Mouse (Mus musculus): ENCODE data around the gene Hist1h4a. TPM values are rescaled to one million over a fixed set of nuclear protein-coding genes. Genes with fewer than 3 reads are reported as not detected.
A peak's percentile ranks its signal among the peaks of the same experiment; 100 is the strongest.
"Not testable (repeated sequence)": the region's sequence is repeated elsewhere in the genome, so short reads cannot be mapped to it uniquely, and the experiment has no call there.

The Hist1h4a gene
- polyA plus RNA-seq, 1 experiment from 2014 or later: 0.38 TPM

GRCm38 (mm10) chr13:23756790-23757189, 4.2 kb downstream of the Hist1h4a start, which contains the start of gene Hist1h4b:
TSS of gene Hist1h4b (plus strand) at chr13:23757013.
- H3K4me2 ChIP-seq (replicated peaks): peak within 1 kb of the TSS; percentile 63
- H3K36me3 ChIP-seq: no peaks in the 10 kb centered on the region
- no peaks in the 10 kb centered on the region for H3K9me3 ChIP-seq
- peak within 1 kb of the TSS; percentile 48 for H3K9ac ChIP-seq (replicated peaks)
- ATAC-seq (replicated peaks): peak; percentile 77
- peaks cover 36% of the 10 kb centered on the region for H3K4me1 ChIP-seq
- peak within 1 kb of the TSS; percentile 90 for H3K27ac ChIP-seq (replicated peaks)
- WGBS: under 1% methylated on average over 19 of the region's 22 CpGs
- peak within 1 kb of the TSS; percentile 42 for H3K4me3 ChIP-seq
- no peaks in the 10 kb centered on the region for H3K27me3 ChIP-seq

GRCm38 (mm10) chr13:23755000-23755399, 6.0 kb downstream of the Hist1h4a start:
- Histone ChIP-seq H3K4me1 (peaks cover 30% of the 10 kb centered on the region), H3K27me3 (no peaks in the 10 kb centered on the region), H3K4me3 (no peak overlapping the region), H3K27ac (replicated peaks) (no peak overlapping the region), H3K36me3 (no peaks in the 10 kb centered on the region), H3K4me2 (replicated peaks) (no peak overlapping the region), H3K9ac (replicated peaks) (no peak overlapping the region), H3K9me3 (no peaks in the 10 kb centered on the region)
- no peak for ATAC-seq (replicated peaks)

- peak overlapping the region; percentile 34 for H3K4me2 ChIP-seq (replicated peaks)
- ATAC-seq (replicated peaks): no peak
- H3K36me3 ChIP-seq: no peaks in the 10 kb centered on the region
- H3K4me3 ChIP-seq: no peak overlapping the region
- H3K9me3 ChIP-seq: no peaks in the 10 kb centered on the region
- H3K27me3 ChIP-seq: no peaks in the 10 kb centered on the region
- H3K27ac ChIP-seq (replicated peaks): peak overlapping the region; percentile 38
- H3K4me1 ChIP-seq: peaks cover 27% of the 10 kb centered on the region
- WGBS: 50% methylated on average over 4 of the region's 4 CpGs
- H3K9ac ChIP-seq (replicated peaks): no peak overlapping the region
These were observed 7.5 kb downstream of the Hist1h4a start for GRCm38 (mm10) chr13:23753314-23754078.

GRCm38 (mm10) chr13:23752742-23753172, 8.3 kb downstream of the Hist1h4a start:
- peak overlapping the region; percentile 34 for H3K4me2 ChIP-seq (replicated peaks)
- H3K27me3 ChIP-seq: no peaks in the 10 kb centered on the region
- no peaks in the 10 kb centered on the region for H3K36me3 ChIP-seq
- peak overlapping the region; percentile 32 for H3K4me3 ChIP-seq
- WGBS: 3% methylated on average over 6 of the region's 6 CpGs
- H3K9ac ChIP-seq (replicated peaks): peak overlapping the region; percentile 40
- H3K9me3 ChIP-seq: no peaks in the 10 kb centered on the region
- peaks cover 30% of the 10 kb centered on the region for H3K4me1 ChIP-seq
- H3K27ac ChIP-seq (replicated peaks): peak overlapping the region; percentile 59
- no peak for ATAC-seq (replicated peaks)

- peak; percentile 85 for ATAC-seq (replicated peaks)
- H3K27me3 ChIP-seq, H3K9me3 ChIP-seq, H3K36me3 ChIP-seq: not testable (repeated sequence)
- H3K27ac ChIP-seq (replicated peaks): peak within 1 kb of the TSS; percentile 97
- peaks cover 31% of the 10 kb centered on the region for H3K4me1 ChIP-seq
- peak within 1 kb of the TSS; percentile 77 for H3K4me2 ChIP-seq (replicated peaks)
- peak within 1 kb of the TSS; percentile 51 for H3K4me3 ChIP-seq
- under 1% methylated on average over 21 of the region's 47 CpGs for WGBS
- peak within 1 kb of the TSS; percentile 52 for H3K9ac ChIP-seq (replicated peaks)
These were observed 8.8 kb downstream of the Hist1h4a start, which contains the start of gene Hist1h3b for GRCm38 (mm10) chr13:23752067-23752741. TSS of gene Hist1h3b (plus strand) at chr13:23752267.

- Histone ChIP-seq H3K4me3 (peak overlapping the region; percentile 51), H3K4me2 (replicated peaks) (peak overlapping the region; percentile 77), H3K9ac (replicated peaks) (peak overlapping the region; percentile 52), H3K36me3 (no peaks in the 10 kb centered on the region), H3K9me3 (no peaks in the 10 kb centered on the region), H3K27me3 (no peaks in the 10 kb centered on the region), H3K27ac (replicated peaks) (peak overlapping the region; percentile 97), H3K4me1 (peaks cover 33% of the 10 kb centered on the region)
- under 1% methylated on average over 11 of the region's 11 CpGs for WGBS
- ATAC-seq (replicated peaks): no peak
These were observed 9.5 kb downstream of the Hist1h4a start for GRCm38 (mm10) chr13:23751478-23751956.

- peak; percentile 62 for ATAC-seq (replicated peaks)
- H3K4me1 ChIP-seq: peaks cover 33% of the 10 kb centered on the region
These were observed 10.1 kb downstream of the Hist1h4a start, which contains the start of gene Hist1h2ab for GRCm38 (mm10) chr13:23750839-23751477. TSS of gene Hist1h2ab (plus strand) at chr13:23751126.

GRCm38 (mm10) chr13:23749563-23750121, 11.4 kb downstream of the Hist1h4a start:
- H3K27me3 ChIP-seq: no peaks in the 10 kb centered on the region
- H3K4me2 ChIP-seq (replicated peaks): no peak overlapping the region
- H3K9me3 ChIP-seq: no peaks in the 10 kb centered on the region
- H3K36me3 ChIP-seq: no peaks in the 10 kb centered on the region
- 91% methylated on average over 5 of the region's 5 CpGs for WGBS
- no peak for ATAC-seq (replicated peaks)
- H3K4me3 ChIP-seq: no peak overlapping the region
- no peak overlapping the region for H3K9ac ChIP-seq (replicated peaks)
- H3K27ac ChIP-seq (replicated peaks): peak overlapping the region; percentile 82
- peaks cover 35% of the 10 kb centered on the region for H3K4me1 ChIP-seq

More at GRCm38 (mm10) chr13:23750839-23751477, 10.1 kb downstream of the Hist1h4a start, which contains the start of gene Hist1h2ab:
- Histone ChIP-seq H3K9ac (replicated peaks) (peak within 1 kb of the TSS; percentile 52), H3K27ac (replicated peaks) (peak within 1 kb of the TSS; percentile 97), H3K4me2 (replicated peaks) (peak within 1 kb of the TSS; percentile 77), H3K4me3 (peak within 1 kb of the TSS; percentile 51)
- under 1% methylated on average over 34 of the region's 47 CpGs for WGBS
- not testable (repeated sequence) for H3K9me3 ChIP-seq, H3K27me3 ChIP-seq, H3K36me3 ChIP-seq

GRCm38 (mm10) chr13:23747892-23748288, 13.1 kb downstream of the Hist1h4a start:
- Histone ChIP-seq H3K4me2 (replicated peaks) (peak overlapping the region; percentile 80; the same call in 1 of the 2 replicates), H3K4me3 (no peak overlapping the region), H3K9me3 (no peaks in the 10 kb centered on the region), H3K4me1 (peaks cover 38% of the 10 kb centered on the region), H3K36me3 (no peaks in the 10 kb centered on the region), H3K27me3 (no peaks in the 10 kb centered on the region), H3K27ac (replicated peaks) (peak overlapping the region; percentile 99), H3K9ac (replicated peaks) (no peak overlapping the region)
- 5% methylated on average over 4 of the region's 4 CpGs for WGBS
- no peak for ATAC-seq (replicated peaks)

- no peaks in the 10 kb centered on the region for H3K27me3 ChIP-seq
- H3K27ac ChIP-seq (replicated peaks): peak overlapping the region; percentile 99
- WGBS: 1% methylated on average over 13 of the region's 13 CpGs
- peak overlapping the region; percentile 51 for H3K4me3 ChIP-seq
- peak overlapping the region; percentile 47 for H3K9ac ChIP-seq (replicated peaks)
- H3K4me2 ChIP-seq (replicated peaks): peak overlapping the region; percentile 80
- H3K36me3 ChIP-seq: no peaks in the 10 kb centered on the region
- ATAC-seq (replicated peaks): peak; percentile 13
- H3K9me3 ChIP-seq: no peaks in the 10 kb centered on the region
- H3K4me1 ChIP-seq: peaks cover 34% of the 10 kb centered on the region
These were observed 13.7 kb downstream of the Hist1h4a start for GRCm38 (mm10) chr13:23747081-23747891.

Measured in forebrain, embryonic 15.5 days (tissue).